Mouse (Mus musculus): ENCODE results near the gene Tmem94.

DNA sequence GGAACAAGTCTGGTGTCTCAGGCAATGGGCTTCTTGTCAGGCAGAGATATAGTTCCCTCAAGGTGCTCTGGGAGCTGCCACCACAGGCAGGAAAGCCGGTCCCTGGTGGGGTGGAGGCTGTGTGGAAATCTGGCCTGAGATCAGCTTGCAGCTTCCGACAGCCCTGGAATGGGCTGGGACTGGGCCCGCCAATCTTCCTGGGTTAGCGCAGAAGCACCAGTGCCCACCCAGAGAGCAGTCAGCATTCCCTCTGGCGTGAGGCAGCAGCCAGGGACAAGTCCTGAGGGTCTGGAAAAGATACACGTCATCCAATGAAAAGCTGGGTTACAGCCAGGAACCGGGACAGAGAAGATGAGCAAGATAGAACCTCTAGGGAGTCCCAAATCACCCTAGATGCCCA is 46.9 kb downstream of the Tmem94 start:
- TF ChIP-seq CTCF (IDR thresholded peaks at IDR 0.05; ENCODE audit: control insufficient read depth, insufficient read depth, insufficient read length) (no peak), CEBPB (IDR thresholded peaks at IDR 0.05; ENCODE audit: low read depth) (no peak), USF1 (IDR thresholded peaks at IDR 0.05; ENCODE audit: low read depth) (no peak), MAX (IDR thresholded peaks at IDR 0.05) (no peak), FOSL1 (IDR thresholded peaks at IDR 0.05; ENCODE audit: insufficient read depth, low read length, poor library complexity, severe bottlenecking) (no peak), MYOD1 (IDR thresholded peaks at IDR 0.05; ENCODE audit: control insufficient read depth, insufficient read length, low read depth) (no peak)
